Mouse (Mus musculus) midbrain, postnatal 0 days (tissue): Measurements from ENCODE around the gene Gatad2b. TPM values are rescaled to one million over a fixed set of nuclear protein-coding genes. Genes with fewer than 3 reads are reported as not detected.

Experiments
- ATAC-seq: fragments of 200-750 bp; cut with Nextera tagmentation; 2 replicates; pipeline ENCODE4 v1.8.0; 2017; ENCODE audit warnings: moderate number of reproducible peaks, mild to moderate bottlenecking, moderate TSS enrichment, moderate library complexity; ENCODE audit not compliant: low FRiP score
- DNase-seq: peaks from one replicate; pipeline ENCODE4 v3.0.0-alpha.2; 2015; ENCODE audit warnings: low spot score
- H3K27ac ChIP-seq: fragments of 300-500 bp; sonication (generic); 2 replicates; pipeline ENCODE4 v1.5.1; 2014; ENCODE audit warnings: low read depth, mild to moderate bottlenecking, low read length, mixed read lengths
- H3K27me3 ChIP-seq: fragments of 300-500 bp; sonication (generic); 2 replicates; pipeline ENCODE4 v1.6.1; 2014; ENCODE audit warnings: low read length, control low read depth, mixed read lengths; ENCODE audit not compliant: insufficient read depth
- H3K36me3 ChIP-seq: fragments of 300-500 bp; sonication (generic); 2 replicates; pipeline ENCODE4 v1.6.1; 2014; ENCODE audit warnings: low read length, control low read depth, mixed read lengths; ENCODE audit not compliant: insufficient read depth
- H3K4me1 ChIP-seq: fragments of 300-500 bp; sonication (generic); 2 replicates; pipeline ENCODE4 v1.6.1; 2014; ENCODE audit warnings: mild to moderate bottlenecking, control low read depth, antibody characterized with exemption, low read length, mixed read lengths; ENCODE audit not compliant: insufficient read depth
- H3K4me2 ChIP-seq: fragments of 300-500 bp; sonication (generic); 2 replicates; pipeline ENCODE4 v1.6.1; 2014; ENCODE audit warnings: low read depth, mild to moderate bottlenecking, low read length, mixed read lengths; ENCODE audit not compliant: poor library complexity, severe bottlenecking
- H3K4me3 ChIP-seq: fragments of 300-500 bp; sonication (generic); 2 replicates; pipeline ENCODE4 v1.5.1; 2014; ENCODE audit warnings: low read depth, mild to moderate bottlenecking, low read length, moderate library complexity
- H3K9ac ChIP-seq: fragments of 300-500 bp; sonication (generic); replicated peaks from 2 replicates; pipeline ENCODE4 v1.6.1; 2014; ENCODE audit warnings: mild to moderate bottlenecking, low read length, moderate library complexity, mixed read lengths; ENCODE audit not compliant: poor library complexity, severe bottlenecking
- H3K9me3 ChIP-seq: fragments of 300-500 bp; sonication (generic); 2 replicates; pipeline ENCODE4 v1.6.1; 2016; ENCODE audit warnings: low read length, control low read depth
- CTCF ChIP-seq: IDR thresholded peaks from 2 replicates; pipeline ENCODE4 v1.5.1; 2016; ENCODE audit warnings: antibody characterized with exemption, mild to moderate bottlenecking
- WGBS: fragments of 180-500 bp; shearing (Covaris S2); extraction: QIAGEN DNeasy Blood & Tissue Kit; methylation state at CpG from one replicate; pipeline ENCODE4 v1.1.7; 2014; 5-methylcytosine and 5-hydroxymethylcytosine counted together
- polyA plus RNA-seq: library from polyadenylated mRNA; unstranded; fragments of >200 nt; fragmentation: Nextera tagmentation; extraction: Ambion mirVana; gene quantifications from 2 replicates; pipeline ENCODE4 v1.2.1, GENCODE M21; 2015
- total RNA-seq: library from RNA; depleted of rRNA; stranded (reverse); fragments of >200 nt; gene quantifications from 2 replicates; pipeline ENCODE4 v1.2.3, GENCODE M21; 2014

Gatad2b gene
- total and polyA plus RNA-seq, 2 experiments from 2014 or later, result 12.9 to 27.3 TPM

- Histone ChIP-seq H3K9ac (no peak overlapping the region), H3K9me3 (no peaks in the 10 kb centered on the region), H3K4me3 (no peak overlapping the region), H3K4me1 (peaks cover 10% of the 10 kb centered on the region; the same call in 1 of the 2 replicates), H3K36me3 (no peaks in the 10 kb centered on the region), H3K27me3 (no peaks in the 10 kb centered on the region), H3K4me2 (no peak overlapping the region), H3K27ac (no peak overlapping the region)
- TF ChIP-seq CTCF, result 0 out of 2 replicates have a peak, but pooled peaks have one; percentile 28
- 92% methylated on average over 1 of the region's 1 CpGs for WGBS
- ATAC-seq (no peak), DNase-seq (no peak)
Observed at GRCm38 (mm10) chr3:90290602-90291001, 2.4 kb upstream of the Gatad2b start.

GRCm38 (mm10) chr3:90291982-90292344, 1.0 kb upstream of the Gatad2b start:
- Histone ChIP-seq H3K4me3 (peak overlapping the region; percentile 85), H3K36me3 (no peaks in the 10 kb centered on the region), H3K9ac (peak overlapping the region; percentile 80), H3K27ac (peak overlapping the region; percentile 96), H3K27me3 (no peaks in the 10 kb centered on the region), H3K4me1 (peaks cover 10% of the 10 kb centered on the region; the same call in 1 of the 2 replicates), H3K9me3 (no peaks in the 10 kb centered on the region), H3K4me2 (peak overlapping the region; percentile 58)
- no peak for TF ChIP-seq CTCF
- 34% methylated on average over 2 of the region's 2 CpGs for WGBS
- ATAC-seq (no peak), DNase-seq (no peak)

- ATAC-seq (peak; percentile 14), DNase-seq (peak; percentile 73)
- Histone ChIP-seq H3K4me3 (peak overlapping the region; percentile 85), H3K27ac (peak overlapping the region; percentile 95), H3K9ac (peak overlapping the region; percentile 93), H3K27me3 (no peaks in the 10 kb centered on the region), H3K4me2 (peak overlapping the region; percentile 89), H3K9me3 (no peaks in the 10 kb centered on the region), H3K4me1 (peaks cover 10% of the 10 kb centered on the region; the same call in 1 of the 2 replicates), H3K36me3 (no peaks in the 10 kb centered on the region)
- WGBS, result 0% methylated on average over 27 of the region's 68 CpGs
- TF ChIP-seq CTCF, result 0 out of 2 replicates have a peak, but pooled peaks have one; percentile 1
Observed at GRCm38 (mm10) chr3:90293352-90294063, 530 bp downstream of the Gatad2b start.

GRCm38 (mm10) chr3:90294064-90294440, 1.1 kb downstream of the Gatad2b start:
- ATAC-seq (no peak), DNase-seq (peak; percentile 5)
- Histone ChIP-seq H3K4me1 (peaks cover 10% of the 10 kb centered on the region; the same call in 1 of the 2 replicates), H3K4me3 (peak overlapping the region; percentile 85), H3K4me2 (peak overlapping the region; percentile 89), H3K9me3 (no peaks in the 10 kb centered on the region), H3K9ac (peak overlapping the region; percentile 93), H3K27ac (peak overlapping the region; percentile 95; the same call in 1 of the 2 replicates), H3K36me3 (no peaks in the 10 kb centered on the region), H3K27me3 (no peaks in the 10 kb centered on the region)
- no peak for TF ChIP-seq CTCF
- WGBS, result 1% methylated on average over 11 of the region's 11 CpGs

- peaks cover 10% of the 10 kb centered on the region; the same call in 1 of the 2 replicates for H3K4me1 ChIP-seq
- WGBS, result 70% methylated on average over 2 of the region's 2 CpGs
- no peak for TF ChIP-seq CTCF
- no peaks in the 10 kb centered on the region for H3K36me3 ChIP-seq
- no peaks in the 10 kb centered on the region for H3K9me3 ChIP-seq
- no peak overlapping the region for H3K27ac ChIP-seq
- peak overlapping the region; percentile 85 for H3K4me3 ChIP-seq
- no peak overlapping the region for H3K9ac ChIP-seq
- no peak for DNase-seq
- no peaks in the 10 kb centered on the region for H3K27me3 ChIP-seq
- H3K4me2 ChIP-seq, result peak overlapping the region; percentile 89
- ATAC-seq, result no peak
Observed at GRCm38 (mm10) chr3:90294651-90295050, 1.7 kb downstream of the Gatad2b start.

- 86% methylated on average over 3 of the region's 3 CpGs for WGBS
- Histone ChIP-seq H3K27ac (no peak overlapping the region), H3K4me1 (peaks cover 3% of the 10 kb centered on the region; the same call in 1 of the 2 replicates), H3K4me2 (no peak overlapping the region), H3K27me3 (no peaks in the 10 kb centered on the region), H3K9ac (no peak overlapping the region), H3K9me3 (no peaks in the 10 kb centered on the region), H3K36me3 (no peaks in the 10 kb centered on the region), H3K4me3 (no peak overlapping the region)
- DNase-seq, result no peak
- no peak for ATAC-seq
- TF ChIP-seq CTCF, result no peak
Observed at GRCm38 (mm10) chr3:90305801-90306200, 12.8 kb downstream of the Gatad2b start.
